ENCODE assay signal across 8 mouse cellular contexts in the genomic region with DNA sequence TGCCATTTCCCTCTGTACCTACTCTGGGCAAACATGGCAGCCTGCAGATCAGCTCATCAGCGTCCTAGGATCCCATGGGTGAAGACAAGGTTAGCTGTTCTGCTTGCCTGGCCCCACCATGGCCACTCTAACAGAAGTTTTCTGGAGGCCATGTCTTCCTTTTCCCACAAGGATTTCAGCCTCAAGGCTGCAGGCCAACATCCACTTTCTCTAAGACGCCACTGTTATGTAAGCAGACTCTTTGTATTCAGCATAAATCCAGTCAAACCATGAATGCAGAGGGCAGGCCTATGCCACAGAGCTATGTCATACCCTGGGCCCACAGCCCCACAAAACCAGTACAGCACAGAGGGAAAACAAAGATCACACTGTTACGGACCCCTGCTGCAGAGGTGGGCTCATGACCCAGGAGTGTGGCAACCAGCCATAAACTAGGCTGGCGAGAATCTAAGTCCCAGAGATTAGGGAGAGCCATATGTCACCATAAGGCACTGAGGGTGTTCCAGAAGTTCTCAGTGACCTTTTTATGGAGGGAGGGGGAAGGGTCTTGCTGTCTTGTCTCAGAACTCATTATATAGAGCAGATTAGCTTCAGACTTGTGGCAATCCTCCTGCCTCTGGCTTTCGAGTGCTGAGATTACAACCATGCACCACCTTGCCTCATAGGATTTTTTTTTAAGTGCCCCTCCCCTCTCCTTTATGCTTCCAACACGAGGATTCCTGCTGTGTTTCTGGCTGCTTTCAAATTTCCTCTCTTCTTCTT.
DNase-seq lines count a peak whose midpoint lies in the region; ATAC-seq lines count a peak whose summit lies in the region.

No protein-coding gene starts in this region.

- H3K9me3 ChIP-seq in heart, embryonic 11.5 days (replicated peaks; ENCODE audit: control insufficient read depth, low read length), result no peaks in the 10 kb centered on the region
- H3K9me3 ChIP-seq in embryonic facial prominence, embryonic 10.5 days, result no peaks in the 10 kb centered on the region
- no peaks in the 10 kb centered on the region for H3K9me3 ChIP-seq in hindbrain, embryonic 11.5 days (ENCODE audit: control insufficient read depth, low read length)
- no peaks in the 10 kb centered on the region for H3K9me3 ChIP-seq in midbrain, embryonic 15.5 days

- H3K4me1 ChIP-seq in heart, embryonic 11.5 days (ENCODE audit: control insufficient read depth, insufficient read depth, low read length), result peaks cover 4% of the 10 kb centered on the region
- H3K4me1 ChIP-seq in embryonic facial prominence, embryonic 10.5 days, result peaks cover 21% of the 10 kb centered on the region
- no peaks in the 10 kb centered on the region; the same call in 1 of the 2 replicates for H3K4me1 ChIP-seq in hindbrain, embryonic 11.5 days (replicated peaks; ENCODE audit: control insufficient read depth, insufficient read depth, low read length)
- H3K4me1 ChIP-seq in midbrain, embryonic 15.5 days, result peaks cover 10% of the 10 kb centered on the region

- no peak overlapping the region for H3K4me3 ChIP-seq in heart, embryonic 11.5 days (ENCODE audit: low read depth, low read length)
- peak overlapping the region; percentile 27; the same call in 1 of the 2 replicates for H3K4me3 ChIP-seq in embryonic facial prominence, embryonic 10.5 days
- no peak overlapping the region for H3K4me3 ChIP-seq in hindbrain, embryonic 11.5 days (ENCODE audit: low read depth, low read length)
- H3K4me3 ChIP-seq in midbrain, embryonic 15.5 days, result no peak overlapping the region

- peak overlapping the region; percentile 59 for H3K9ac ChIP-seq in heart, embryonic 11.5 days (ENCODE audit: low read depth, low read length)
- H3K9ac ChIP-seq in hindbrain, embryonic 11.5 days (ENCODE audit: low read depth, low read length), result no peak overlapping the region
- no peak overlapping the region for H3K9ac ChIP-seq in midbrain, embryonic 15.5 days

- peak overlapping the region; percentile 51 for H3K4me2 ChIP-seq in heart, embryonic 11.5 days
- no peak overlapping the region for H3K4me2 ChIP-seq in hindbrain, embryonic 11.5 days (replicated peaks; ENCODE audit: low read depth, low read length)
- H3K4me2 ChIP-seq in midbrain, embryonic 15.5 days, result peak overlapping the region; percentile 3

- 0 out of 2 replicates have a peak, but pooled peaks have one; percentile 46 for ATAC-seq in heart, embryonic 11.5 days (replicated peaks; ENCODE audit: insufficient number of reproducible peaks, low FRiP score, low TSS enrichment)
- peak; percentile 51; the same call in 1 of the 2 replicates for ATAC-seq in hindbrain, embryonic 11.5 days (ENCODE audit: low FRiP score)
- ATAC-seq in midbrain, embryonic 15.5 days (replicated peaks), result peak; percentile 87
- no peak for ATAC-seq in monocyte, adult 5-6 weeks (replicated peaks; ENCODE audit: insufficient number of reproducible peaks, low FRiP score, low TSS enrichment, poor library complexity, severe bottlenecking)

- peak overlapping the region; percentile 58; the same call in 1 of the 2 replicates for H3K27ac ChIP-seq in heart, embryonic 11.5 days (ENCODE audit: low read depth, low read length)
- H3K27ac ChIP-seq in embryonic facial prominence, embryonic 10.5 days (replicated peaks), result peak overlapping the region; percentile 41; the same call in 1 of the 2 replicates
- H3K27ac ChIP-seq in hindbrain, embryonic 11.5 days (ENCODE audit: low read depth, low read length), result peak overlapping the region; percentile 7; the same call in 1 of the 2 replicates
- peak overlapping the region; percentile 72 for H3K27ac ChIP-seq in midbrain, embryonic 15.5 days

- H3K27me3 ChIP-seq in heart, embryonic 11.5 days (ENCODE audit: control insufficient read depth, insufficient read depth, low read length), result no peaks in the 10 kb centered on the region
- no peaks in the 10 kb centered on the region; the same call in 1 of the 2 replicates for H3K27me3 ChIP-seq in embryonic facial prominence, embryonic 10.5 days (replicated peaks; ENCODE audit: low read depth, poor library complexity, severe bottlenecking)
- no peaks in the 10 kb centered on the region for H3K27me3 ChIP-seq in hindbrain, embryonic 11.5 days (ENCODE audit: control insufficient read depth, insufficient read depth, low read length)
- no peaks in the 10 kb centered on the region for H3K27me3 ChIP-seq in midbrain, embryonic 15.5 days (replicated peaks)

- 43% methylated on average over 6 of the region's 6 CpGs for WGBS in heart, embryonic 11.5 days (ENCODE audit: insufficient replicate concordance)
- WGBS in embryonic facial prominence, embryonic 10.5 days, result 48% methylated on average over 6 of the region's 6 CpGs
- WGBS in hindbrain, embryonic 11.5 days, result 52% methylated on average over 6 of the region's 6 CpGs
- 34% methylated on average over 6 of the region's 6 CpGs for WGBS in midbrain, embryonic 15.5 days

- intact Hi-C loops in gastrocnemius, postnatal 36 days (cut with DNase I), result no loop called here

- H3K36me3 ChIP-seq in heart, embryonic 11.5 days (ENCODE audit: control insufficient read depth, insufficient read depth, low read length), result no peaks in the 10 kb centered on the region
- no peaks in the 10 kb centered on the region for H3K36me3 ChIP-seq in embryonic facial prominence, embryonic 10.5 days (replicated peaks)
- H3K36me3 ChIP-seq in hindbrain, embryonic 11.5 days (ENCODE audit: control insufficient read depth, insufficient read depth, low read length), result no peaks in the 10 kb centered on the region
- no peaks in the 10 kb centered on the region for H3K36me3 ChIP-seq in midbrain, embryonic 15.5 days (replicated peaks)

- DNase-seq in heart, adult 8-10 months (ENCODE audit: low spot score), result no peak
- no peak for DNase-seq in embryonic facial prominence, embryonic 10.5 days (ENCODE audit: low spot score)
- DNase-seq in hindbrain, embryonic 11.5 days (ENCODE audit: low spot score), result no peak
- DNase-seq in gastrocnemius, postnatal 36 days, result no peak
- DNase-seq in cerebellum, adult 8-10 months, result no peak

Comparison
In these comparisons a context has a peak if more than half of its experiments do, and no peak if none do; other contexts are left out.
1. H3K27ac ChIP-seq: peak in every context shown above with its lines; median percentile 72 in midbrain, embryonic 15.5 days; 58 in heart, embryonic 11.5 days; 41 in embryonic facial prominence, embryonic 10.5 days; 7 in hindbrain, embryonic 11.5 days.